Mouse (Mus musculus) lung, adult 2 months (tissue): Measurements from ENCODE around the gene Gm7030.
"Not testable (repeated sequence)": the region's sequence is repeated elsewhere in the genome, so short reads cannot be mapped to it uniquely, and the experiment has no call there.

Experiments
- CTCF ChIP-seq: fragments of 200-500 bp; IDR thresholded peaks from 2 replicates; pipeline ENCODE4 v1.5.1; 2011; ENCODE audit warnings: mild to moderate bottlenecking, low read length, control low read depth; ENCODE audit not compliant: insufficient read depth
- POLR2A ChIP-seq: fragments of 200-500 bp; IDR thresholded peaks from 2 replicates; pipeline ENCODE4 v1.6.1; 2011; ENCODE audit warnings: low read depth, mild to moderate bottlenecking, control low read depth, low read length, borderline replicate concordance; ENCODE audit errors: extremely low read depth

DNA sequence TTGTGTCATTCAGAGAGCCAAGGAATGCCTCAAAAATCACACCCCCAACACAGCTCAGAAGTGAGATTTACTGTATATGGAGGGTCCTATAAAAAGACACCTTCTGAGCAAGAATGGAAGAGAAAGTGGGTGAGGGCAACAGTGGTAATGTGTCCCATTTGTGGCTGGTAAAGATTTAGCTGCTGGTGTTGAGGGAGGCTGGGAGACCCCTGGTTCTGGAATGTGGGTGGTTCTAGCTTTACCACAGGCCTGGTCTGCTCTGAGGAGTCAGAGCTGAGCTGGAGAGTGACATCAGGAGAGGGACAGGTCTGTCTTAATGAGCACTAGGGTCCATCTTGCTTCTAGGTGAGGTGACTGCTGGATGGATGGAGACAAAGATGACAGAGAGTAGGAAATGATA, 36.7 kb downstream of the Gm7030 start:
- TF ChIP-seq CTCF, POLR2A: not testable (repeated sequence)
